Mouse (Mus musculus) ES-E14 (cell line): ENCODE measurements around the gene Asf1b. TPM values are rescaled to one million over a fixed set of nuclear protein-coding genes. Genes with fewer than 3 reads are reported as not detected.

Experiments
- DNase-seq: peaks from one replicate; pipeline ENCODE4 v3.0.0-alpha.2; 2013; ENCODE audit warnings: low read depth, low spot score
- H3K27ac ChIP-seq: 2 replicates; pipeline ENCODE4 v1.5.1; 2012; ENCODE audit warnings: low read depth, mild to moderate bottlenecking, low read length, moderate library complexity, mixed read lengths; ENCODE audit not compliant: poor library complexity, insufficient read depth, severe bottlenecking
- H3K36me3 ChIP-seq: 2 replicates; pipeline ENCODE4 v1.6.1; 2012; ENCODE audit warnings: mild to moderate bottlenecking, low read length, moderate library complexity, mixed read lengths; ENCODE audit not compliant: control insufficient read depth, poor library complexity, insufficient read depth, severe bottlenecking
- H3K4me1 ChIP-seq, 2 experiments: fragments of 150-350 bp in 1 of 2; sonication (generic) in 1 of 2; 2 replicates each; pipeline ENCODE4 v1.6.1; 2012; ENCODE audit warnings: low read length in 2 of 2, mild to moderate bottlenecking in 1 of 2, mixed read lengths in 1 of 2; ENCODE audit not compliant: control insufficient read depth in 2 of 2, insufficient read depth in 2 of 2, poor library complexity in 1 of 2
- H3K4me3 ChIP-seq, 2 experiments: fragments of 150-350 bp in 1 of 2; sonication (generic) in 1 of 2; 2 replicates each; pipeline ENCODE4 v1.5.1; 2012; ENCODE audit warnings: low read length in 2 of 2, low read depth in 1 of 2, mild to moderate bottlenecking in 1 of 2, mixed read lengths in 1 of 2; ENCODE audit not compliant: insufficient read depth in 1 of 2, poor library complexity in 1 of 2, severe bottlenecking in 1 of 2
- H3K9ac ChIP-seq: 2 replicates; pipeline ENCODE4 v1.6.1; 2012; ENCODE audit warnings: low read depth, mild to moderate bottlenecking, low read length, mixed read lengths; ENCODE audit not compliant: poor library complexity, insufficient read depth, severe bottlenecking
- H3K9me3 ChIP-seq: fragments of 150-350 bp; sonication (generic); 2 replicates; pipeline ENCODE4 v1.6.1; 2012; ENCODE audit warnings: low read depth, mild to moderate bottlenecking, low read length; ENCODE audit not compliant: control insufficient read depth, insufficient read depth
- CHD2 ChIP-seq: IDR thresholded peaks from 2 replicates; pipeline ENCODE4 v1.6.1; 2014; ENCODE audit warnings: mild to moderate bottlenecking, low read depth, low read length, inconsistent platforms
- HCFC1 ChIP-seq: IDR thresholded peaks from 2 replicates; pipeline ENCODE4 v1.6.1; 2012; ENCODE audit warnings: low read length, inconsistent platforms, borderline replicate concordance; ENCODE audit not compliant: insufficient read depth
- MAFK ChIP-seq: IDR thresholded peaks from 2 replicates; pipeline ENCODE4 v1.6.1; 2014; ENCODE audit warnings: mild to moderate bottlenecking, low read depth, low read length, inconsistent platforms; ENCODE audit not compliant: insufficient read depth
- ZC3H11A ChIP-seq: IDR thresholded peaks from 2 replicates; pipeline ENCODE4 v1.6.1; 2012; ENCODE audit warnings: low read depth, mild to moderate bottlenecking, inconsistent platforms, low read length, borderline replicate concordance
- ZNF384 ChIP-seq: IDR thresholded peaks from 2 replicates; pipeline ENCODE4 v1.6.1; 2012; ENCODE audit warnings: low read depth, low read length, inconsistent platforms
- in situ Hi-C, 2 experiments: fragments of 600-800 bp; cut with MboI; formaldehyde crosslinking; loops; one replicate each; pipeline ENCODE4 v1.15.1; 2025; ENCODE audit warnings: low sequenced_read_pairs in 2 of 2, inconsistent platforms in 1 of 2; ENCODE audit not compliant: unreplicated experiment in 2 of 2
- total RNA-seq: library from RNA; depleted of rRNA; stranded (reverse); fragments of 300-350 nt; gene quantifications from 2 replicates; pipeline ENCODE4 v1.2.3, GENCODE M21; 2012

Asf1b gene
- total RNA-seq, 1 experiment, result 43.3 TPM

GRCm38 (mm10) chr8:83914232-83914631, 41.1 kb upstream of the Asf1b start:
- DNase-seq, result no peak
- Histone ChIP-seq H3K9ac (no peak overlapping the region), H3K9me3 (no peaks in the 10 kb centered on the region), H3K36me3 (peaks cover 30% of the 10 kb centered on the region), H3K4me3 (no peak overlapping the region), H3K4me1 (peaks cover 0 to 21% of the 10 kb centered on the region in 2 experiments; a peak in 2 of 4 replicates), H3K27ac (no peak overlapping the region)
- in situ Hi-C loops, result no loop called here
- TF ChIP-seq HCFC1 (no peak), ZC3H11A (no peak), MAFK (no peak), ZNF384 (no peak), CHD2 (no peak)

GRCm38 (mm10) chr8:83914860-83915259, 40.4 kb upstream of the Asf1b start:
- in situ Hi-C loops, result no loop called here
- H3K9me3 ChIP-seq, result no peaks in the 10 kb centered on the region
- no peak for DNase-seq
- TF ChIP-seq HCFC1 (no peak), CHD2 (no peak), MAFK (no peak), ZNF384 (no peak), ZC3H11A (no peak)
- no peak overlapping the region for H3K4me3 ChIP-seq
- H3K27ac ChIP-seq, result no peak overlapping the region
- H3K4me1 ChIP-seq, result peaks cover 0 to 18% of the 10 kb centered on the region in 2 experiments; a peak in 2 of 4 replicates
- no peak overlapping the region for H3K9ac ChIP-seq
- H3K36me3 ChIP-seq, result peaks cover 36% of the 10 kb centered on the region

GRCm38 (mm10) chr8:83916015-83916414, 39.3 kb upstream of the Asf1b start:
- no peaks in the 10 kb centered on the region for H3K9me3 ChIP-seq
- no peak overlapping the region for H3K27ac ChIP-seq
- peaks cover 42% of the 10 kb centered on the region for H3K36me3 ChIP-seq
- no peak for DNase-seq
- in situ Hi-C loops, result no loop called here
- H3K4me1 ChIP-seq, result peaks cover 0 to 16% of the 10 kb centered on the region in 2 experiments; a peak in 2 of 4 replicates
- H3K4me3 ChIP-seq, result no peak overlapping the region
- TF ChIP-seq ZNF384 (no peak), CHD2 (no peak), ZC3H11A (no peak), HCFC1 (no peak), MAFK (no peak)
- no peak overlapping the region for H3K9ac ChIP-seq

- in situ Hi-C loops, result no loop called here
- peaks cover 50% of the 10 kb centered on the region for H3K36me3 ChIP-seq
- no peak overlapping the region for H3K27ac ChIP-seq
- peaks cover 0 to 16% of the 10 kb centered on the region in 2 experiments; a peak in 1 of 4 replicates for H3K4me1 ChIP-seq
- H3K9ac ChIP-seq, result no peak overlapping the region
- TF ChIP-seq MAFK (no peak), ZNF384 (no peak), HCFC1 (no peak), ZC3H11A (no peak), CHD2 (no peak)
- no peaks in the 10 kb centered on the region for H3K9me3 ChIP-seq
- no peak for DNase-seq
- H3K4me3 ChIP-seq, result no peak overlapping the region
Measured at GRCm38 (mm10) chr8:83917566-83917965, 37.7 kb upstream of the Asf1b start.

- peaks cover 56% of the 10 kb centered on the region for H3K36me3 ChIP-seq
Measured at GRCm38 (mm10) chr8:83921558-83921957, 33.7 kb upstream of the Asf1b start.

More at GRCm38 (mm10) chr8:83921558-83921957, 33.7 kb upstream of the Asf1b start:
- Histone ChIP-seq H3K4me1 (0 out of 4 replicates have a peak, but pooled peaks cover 0 to 2% of the 10 kb centered on the region in 2 experiments), H3K9me3 (no peaks in the 10 kb centered on the region), H3K27ac (no peak overlapping the region), H3K4me3 (no peak overlapping the region), H3K9ac (no peak overlapping the region)
- peak; percentile 39; the same call in 1 of the 2 replicates for TF ChIP-seq ZC3H11A
- no peak for TF ChIP-seq MAFK
- TF ChIP-seq CHD2, result no peak
- TF ChIP-seq ZNF384, result no peak
- in situ Hi-C loops, result no loop called here
- DNase-seq, result peak; percentile 74
